Mouse (Mus musculus) C2C12 (cell line): ENCODE data around the gene Eogt. TPM values are rescaled to one million over a fixed set of nuclear protein-coding genes. Genes with fewer than 3 reads are reported as not detected.
A peak's percentile ranks its signal among the peaks of the same experiment; 100 is the strongest.

Source experiments
- H3K27me3 ChIP-seq: one replicate; pipeline ENCODE4 v1.6.1; 2011; ENCODE audit not compliant: control insufficient read depth, insufficient read depth, insufficient read length
- H3K36me3 ChIP-seq: one replicate; pipeline ENCODE4 v1.6.1; 2011; ENCODE audit not compliant: control insufficient read depth, insufficient read depth
- H3K4me3 ChIP-seq: one replicate; pipeline ENCODE4 v1.5.1; 2011; ENCODE audit warnings: mild to moderate bottlenecking, control low read depth; ENCODE audit not compliant: poor library complexity, insufficient read depth, severe bottlenecking
- H3K79me2 ChIP-seq: one replicate; pipeline ENCODE4 v1.6.1; 2011; ENCODE audit not compliant: control insufficient read depth, insufficient read depth
- H3K79me3 ChIP-seq: one replicate; pipeline ENCODE4 v1.6.1; 2011; ENCODE audit warnings: low read depth, control low read depth
- H3ac ChIP-seq: one replicate; pipeline ENCODE3; 2011; ENCODE audit warnings: low read depth; ENCODE audit not compliant: control insufficient read depth, insufficient read length
- CEBPB ChIP-seq: IDR thresholded peaks from one replicate; pipeline ENCODE4 v1.6.1; 2011; ENCODE audit warnings: low read depth, mild to moderate bottlenecking, control low read depth, moderate library complexity
- CTCF ChIP-seq: IDR thresholded peaks from one replicate; pipeline ENCODE4 v1.5.1; 2011; ENCODE audit not compliant: control insufficient read depth, insufficient read depth, insufficient read length
- FOSL1 ChIP-seq: IDR thresholded peaks from one replicate; pipeline ENCODE4 v1.8.0; 2011; ENCODE audit warnings: mild to moderate bottlenecking, low read length; ENCODE audit not compliant: poor library complexity, insufficient read depth, severe bottlenecking
- MAX ChIP-seq: IDR thresholded peaks from one replicate; pipeline ENCODE4 v1.6.1; 2011; ENCODE audit warnings: mild to moderate bottlenecking, control low read depth
- MYOD1 ChIP-seq: IDR thresholded peaks from one replicate; pipeline ENCODE4 v1.6.1; 2011; ENCODE audit warnings: low read depth; ENCODE audit not compliant: control insufficient read depth, insufficient read length
- MYOG ChIP-seq: IDR thresholded peaks from one replicate; pipeline ENCODE4 v1.6.1; 2011; ENCODE audit not compliant: control insufficient read depth, insufficient read length; ENCODE audit errors: extremely low read depth
- USF1 ChIP-seq: IDR thresholded peaks from one replicate; pipeline ENCODE4 v1.6.1; 2011; ENCODE audit warnings: low read depth, mild to moderate bottlenecking, control low read depth, moderate library complexity
- polyA plus RNA-seq: library from polyadenylated mRNA; unstranded; fragments of >200 nt; fragmentation: generic; extraction: Trizol; gene quantifications from one replicate; pipeline ENCODE4 v1.2.1, GENCODE M21; 2012; ENCODE audit warnings: missing spikeins

The Eogt gene
- polyA plus RNA-seq, 1 experiment: 4.9 TPM

- TF ChIP-seq MAX: no peak
- TF ChIP-seq CEBPB: no peak
- TF ChIP-seq USF1: no peak
- TF ChIP-seq MYOD1: no peak
- no peak for TF ChIP-seq FOSL1
- no peak for TF ChIP-seq MYOG
- no peak for TF ChIP-seq CTCF
- Histone ChIP-seq H3K79me3 (no peaks in the 10 kb centered on the region), H3K36me3 (peaks cover 22% of the 10 kb centered on the region)
These were observed 36.8 kb downstream of the Eogt start for GRCm38 (mm10) chr6:97112177-97112576.

GRCm38 (mm10) chr6:97106777-97107176 is 42.2 kb downstream of the Eogt start:
- Histone ChIP-seq H3K79me3 (no peaks in the 10 kb centered on the region), H3K27me3 (no peaks in the 10 kb centered on the region), H3K4me3 (no peak overlapping the region), H3K79me2 (no peaks in the 10 kb centered on the region), H3ac (no peak overlapping the region), H3K36me3 (peaks cover 5% of the 10 kb centered on the region)
- TF ChIP-seq MYOG (no peak), MAX (no peak), CEBPB (no peak), MYOD1 (no peak), USF1 (no peak), FOSL1 (no peak), CTCF (no peak)

More at GRCm38 (mm10) chr6:97112177-97112576, 36.8 kb downstream of the Eogt start:
- H3K4me3 ChIP-seq: no peak overlapping the region
- H3K79me2 ChIP-seq: no peaks in the 10 kb centered on the region
- no peak overlapping the region for H3ac ChIP-seq
- no peaks in the 10 kb centered on the region for H3K27me3 ChIP-seq

GRCm38 (mm10) chr6:97106106-97106505 is 42.9 kb downstream of the Eogt start:
- Histone ChIP-seq H3K79me2 (no peaks in the 10 kb centered on the region), H3ac (no peak overlapping the region), H3K4me3 (no peak overlapping the region), H3K79me3 (no peaks in the 10 kb centered on the region), H3K27me3 (no peaks in the 10 kb centered on the region), H3K36me3 (no peaks in the 10 kb centered on the region)
- TF ChIP-seq USF1 (no peak), CTCF (no peak), MYOG (no peak), MYOD1 (no peak), FOSL1 (no peak), MAX (no peak), CEBPB (no peak)

DNA sequence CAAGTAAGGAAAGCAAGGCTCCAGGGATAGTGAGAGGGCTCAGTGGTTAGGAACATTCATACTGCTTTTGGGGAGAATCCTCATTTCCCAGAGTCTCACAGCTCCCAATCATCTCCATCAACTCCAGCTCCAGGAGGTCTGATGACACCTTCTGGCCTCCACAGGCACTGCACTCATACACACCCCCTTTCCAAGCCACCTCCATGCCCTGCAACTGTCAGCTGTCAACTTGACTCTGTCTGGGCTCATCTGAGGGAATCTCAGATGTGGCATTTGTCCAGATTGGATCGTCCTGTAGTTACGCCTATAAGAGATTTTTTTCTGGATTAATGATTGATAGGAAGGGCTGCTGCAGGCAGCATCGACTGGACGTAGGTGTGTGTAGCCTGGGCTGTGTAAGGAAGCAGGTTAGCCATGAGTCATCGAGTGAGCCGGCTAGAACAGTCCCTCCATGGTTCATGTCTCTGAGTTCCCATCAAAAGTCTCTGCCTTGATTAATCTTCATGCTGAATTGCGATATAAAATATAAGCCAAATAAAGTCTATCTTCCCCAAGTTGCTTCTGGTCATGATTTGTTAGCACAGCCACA is 44.6 kb downstream of the Eogt start:
- no peak overlapping the region for H3K4me3 ChIP-seq
- H3K27me3 ChIP-seq: peaks cover 6% of the 10 kb centered on the region
- no peaks in the 10 kb centered on the region for H3K79me2 ChIP-seq
- H3ac ChIP-seq: no peak overlapping the region
- TF ChIP-seq CEBPB: no peak
- peak; percentile 28 for TF ChIP-seq CTCF
- no peaks in the 10 kb centered on the region for H3K79me3 ChIP-seq
- no peaks in the 10 kb centered on the region for H3K36me3 ChIP-seq

- Histone ChIP-seq H3K79me2 (no peaks in the 10 kb centered on the region), H3K36me3 (no peaks in the 10 kb centered on the region), H3K27me3 (peaks cover 16% of the 10 kb centered on the region), H3K79me3 (no peaks in the 10 kb centered on the region), H3ac (no peak overlapping the region), H3K4me3 (no peak overlapping the region)
- TF ChIP-seq MYOG: no peak
- TF ChIP-seq MYOD1: no peak
- TF ChIP-seq CEBPB: no peak
- TF ChIP-seq CTCF: no peak
- TF ChIP-seq MAX: no peak
- no peak for TF ChIP-seq FOSL1
These were observed 46.9 kb downstream of the Eogt start for GRCm38 (mm10) chr6:97101958-97102702.

- Histone ChIP-seq H3K79me3 (no peaks in the 10 kb centered on the region), H3K36me3 (no peaks in the 10 kb centered on the region), H3K79me2 (no peaks in the 10 kb centered on the region), H3ac (no peak overlapping the region), H3K4me3 (no peak overlapping the region), H3K27me3 (peaks cover 19% of the 10 kb centered on the region)
- TF ChIP-seq CTCF (no peak), FOSL1 (no peak)
These were observed 47.6 kb downstream of the Eogt start for GRCm38 (mm10) chr6:97101190-97101957.
